ENCODE assay signal across 9 mouse cellular contexts in genomic region chr11:90038022-90038421, GRCm38 (mm10). TPM values are rescaled to one million over a fixed set of nuclear protein-coding genes. Genes with fewer than 3 reads are reported as not detected.
DNase-seq lines count a peak whose midpoint lies in the region; ATAC-seq lines count a peak whose summit lies in the region.
"Had no signal": no experiment of that assay in that cellular context is flagged by ENCODE, and none has a peak within 500 bp of the region (broad histone marks: within the 10 kb centered on the region; RNA-seq: fewer than 3 reads in every experiment).

No protein-coding gene starts in this region.

- no peak overlapping the region for H3K9ac ChIP-seq in forebrain, embryonic 14.5 days (ENCODE audit: low read length)
- H3K9ac ChIP-seq in forebrain, embryonic 12.5 days: no peak overlapping the region
- H3K9ac ChIP-seq in midbrain, embryonic 14.5 days (replicated peaks; ENCODE audit: low read length): no peak overlapping the region
- no peak overlapping the region for H3K9ac ChIP-seq in midbrain, embryonic 13.5 days (replicated peaks)
- H3K9ac ChIP-seq: midbrain, embryonic 12.5 days had no signal

- H3K4me3 ChIP-seq in forebrain, embryonic 14.5 days (ENCODE audit: low read depth, low read length): no peak overlapping the region
- no peak overlapping the region for H3K4me3 ChIP-seq in forebrain, embryonic 12.5 days (replicated peaks)
- H3K4me3 ChIP-seq in midbrain, embryonic 14.5 days (replicated peaks; ENCODE audit: low read depth, low read length): no peak overlapping the region
- H3K4me3 ChIP-seq in midbrain, embryonic 13.5 days (replicated peaks): no peak overlapping the region
- H3K4me3 ChIP-seq: midbrain, embryonic 12.5 days had no signal

- no peaks in the 10 kb centered on the region for H3K27me3 ChIP-seq in forebrain, embryonic 14.5 days (replicated peaks; ENCODE audit: control insufficient read depth, insufficient read depth, low read length)
- no peaks in the 10 kb centered on the region for H3K27me3 ChIP-seq in forebrain, embryonic 12.5 days
- H3K27me3 ChIP-seq in midbrain, embryonic 14.5 days (ENCODE audit: control insufficient read depth, insufficient read depth, low read length): no peaks in the 10 kb centered on the region
- no peaks in the 10 kb centered on the region for H3K27me3 ChIP-seq in midbrain, embryonic 13.5 days
- H3K27me3 ChIP-seq: midbrain, embryonic 12.5 days had no signal

- H3K9me3 ChIP-seq in forebrain, embryonic 14.5 days (replicated peaks; ENCODE audit: control insufficient read depth, low read length): no peaks in the 10 kb centered on the region
- peaks cover 3% of the 10 kb centered on the region; the same call in 1 of the 2 replicates for H3K9me3 ChIP-seq in forebrain, embryonic 12.5 days
- H3K9me3 ChIP-seq in midbrain, embryonic 14.5 days (ENCODE audit: control insufficient read depth, low read length): 0 out of 2 replicates have a peak, but pooled peaks cover 6% of the 10 kb centered on the region
- H3K9me3 ChIP-seq in midbrain, embryonic 13.5 days: no peaks in the 10 kb centered on the region
- H3K9me3 ChIP-seq: midbrain, embryonic 12.5 days had no signal

- H3K27ac ChIP-seq in forebrain, embryonic 14.5 days (ENCODE audit: low read depth, low read length): no peak overlapping the region
- H3K27ac ChIP-seq in forebrain, embryonic 12.5 days: no peak overlapping the region
- no peak overlapping the region for H3K27ac ChIP-seq in midbrain, embryonic 14.5 days (replicated peaks; ENCODE audit: low read depth, low read length)
- no peak overlapping the region for H3K27ac ChIP-seq in midbrain, embryonic 13.5 days
- H3K27ac ChIP-seq: midbrain, embryonic 12.5 days had no signal

- H3K4me2 ChIP-seq in forebrain, embryonic 14.5 days (ENCODE audit: low read length): no peak overlapping the region
- H3K4me2 ChIP-seq in forebrain, embryonic 12.5 days: no peak overlapping the region
- no peak overlapping the region for H3K4me2 ChIP-seq in midbrain, embryonic 14.5 days (ENCODE audit: low read length)
- H3K4me2 ChIP-seq in midbrain, embryonic 13.5 days (replicated peaks): no peak overlapping the region
- H3K4me2 ChIP-seq: midbrain, embryonic 12.5 days had no signal

- no peak for ATAC-seq in forebrain, embryonic 14.5 days
- ATAC-seq in forebrain, embryonic 12.5 days (ENCODE audit: low FRiP score): no peak
- no peak for ATAC-seq in midbrain, embryonic 14.5 days (ENCODE audit: low FRiP score, low TSS enrichment)
- no peak for ATAC-seq in midbrain, embryonic 13.5 days
- no peak for ATAC-seq in cerebellum, adult (ENCODE audit: insufficient number of reproducible peaks, low FRiP score, low TSS enrichment)

- peak; percentile 66 for DNase-seq in forebrain, embryonic 14.5 days (ENCODE audit: low spot score)
- DNase-seq in midbrain, embryonic 14.5 days: peak; percentile 63
- peak; percentile 79 for DNase-seq in embryo, embryonic 10.5 days (ENCODE audit: low spot score)
- DNase-seq in layer of hippocampus, postnatal 25 days (ENCODE audit: extremely low spot score in 1 of 2, low spot score in 1 of 2): peak; percentile 25 to 67
- peak; percentile 20 for DNase-seq in right cerebral cortex, postnatal 4 days

- H3K4me1 ChIP-seq in forebrain, embryonic 14.5 days (ENCODE audit: control insufficient read depth, insufficient read depth, low read length): no peaks in the 10 kb centered on the region
- H3K4me1 ChIP-seq in forebrain, embryonic 12.5 days: peaks cover 5% of the 10 kb centered on the region; the same call in 1 of the 2 replicates
- H3K4me1 ChIP-seq in midbrain, embryonic 14.5 days (ENCODE audit: control insufficient read depth, insufficient read depth, low read length): no peaks in the 10 kb centered on the region
- H3K4me1 ChIP-seq in midbrain, embryonic 13.5 days (replicated peaks): peaks cover 5% of the 10 kb centered on the region

- no peaks in the 10 kb centered on the region for H3K36me3 ChIP-seq in forebrain, embryonic 14.5 days (ENCODE audit: control insufficient read depth, insufficient read depth, low read length)
- H3K36me3 ChIP-seq in forebrain, embryonic 12.5 days (replicated peaks): no peaks in the 10 kb centered on the region
- H3K36me3 ChIP-seq in midbrain, embryonic 14.5 days (ENCODE audit: control insufficient read depth, insufficient read depth, low read length): no peaks in the 10 kb centered on the region
- H3K36me3 ChIP-seq in midbrain, embryonic 13.5 days: no peaks in the 10 kb centered on the region
- H3K36me3 ChIP-seq: midbrain, embryonic 12.5 days had no signal

- WGBS in forebrain, embryonic 14.5 days: 22% methylated on average over 5 of the region's 5 CpGs
- 25% methylated on average over 5 of the region's 5 CpGs for WGBS in forebrain, embryonic 12.5 days
- WGBS in midbrain, embryonic 14.5 days: 26% methylated on average over 5 of the region's 5 CpGs
- 27% methylated on average over 5 of the region's 5 CpGs for WGBS in midbrain, embryonic 13.5 days

RNA-seq across cellular contexts. Expression of gene Tmem100, which starts 7.9 kb away (rescaled TPM):
- 6.7 and 7.6 TPM in 2 replicates for polyA plus RNA-seq in forebrain, embryonic 14.5 days (2014; fragmentation: Nextera tagmentation; extraction: Ambion mirVana)
- 5.0 and 6.6 TPM in 2 replicates for polyA plus RNA-seq in forebrain, embryonic 12.5 days (2016; fragmentation: Nextera tagmentation; extraction: Ambion mirVana)
- polyA plus RNA-seq in midbrain, embryonic 14.5 days (2014; fragmentation: Nextera tagmentation; extraction: Ambion mirVana): 5.9 and 8.7 TPM in 2 replicates
- 5.6 and 6.9 TPM in 2 replicates for polyA plus RNA-seq in midbrain, embryonic 13.5 days (2015; fragmentation: Nextera tagmentation; extraction: Ambion mirVana)
- total RNA-seq in layer of hippocampus, postnatal 25 days (2021): 10 to 100 TPM; 18.1 to 20.6 TPM

RNA-seq across cellular contexts. Expression of gene Pctp, which starts 35.3 kb away (rescaled TPM):
- polyA plus RNA-seq in forebrain, embryonic 14.5 days (2014; fragmentation: Nextera tagmentation; extraction: Ambion mirVana): 0.48 and 0.80 TPM in 2 replicates
- 5.1 and 6.2 TPM in 2 replicates for polyA plus RNA-seq in forebrain, embryonic 12.5 days (2016; fragmentation: Nextera tagmentation; extraction: Ambion mirVana)
- polyA plus RNA-seq in midbrain, embryonic 14.5 days (2014; fragmentation: Nextera tagmentation; extraction: Ambion mirVana): 0.61 and 1.3 TPM in 2 replicates
- 2.5 and 2.6 TPM in 2 replicates for polyA plus RNA-seq in midbrain, embryonic 13.5 days (2015; fragmentation: Nextera tagmentation; extraction: Ambion mirVana)
- total RNA-seq in layer of hippocampus, postnatal 25 days (2021): 1 to 10 TPM in 1 of 2 experiments, under 1 TPM in 1; 0.94 to 1.3 TPM

Comparison
In these comparisons a context has a peak if more than half of its experiments do, and no peak if none do; other contexts are left out.
1. DNase-seq: peak in every context shown above with its lines; median percentile 79 in embryo, embryonic 10.5 days; 66 in forebrain, embryonic 14.5 days; 63 in midbrain, embryonic 14.5 days; 46 in layer of hippocampus, postnatal 25 days; 20 in right cerebral cortex, postnatal 4 days.